Mouse (Mus musculus) layer of hippocampus, postnatal 10 days (tissue): ENCODE measurements around the gene Slfn8. TPM values are rescaled to one million over a fixed set of nuclear protein-coding genes. Genes with fewer than 3 reads are reported as not detected.
"Not testable (repeated sequence)": the region's sequence is repeated elsewhere in the genome, so short reads cannot be mapped to it uniquely, and the experiment has no call there.

Experiments
- DNase-seq, 2 experiments: peaks; one replicate each; pipeline ENCODE4 v3.0.0; 2021; ENCODE audit warnings: low spot score in 2 of 2
- long read RNA-seq: library from polyadenylated mRNA; stranded (forward); transcript quantifications from one replicate; pipeline ENCODE4 v2.0.0, GENCODE M21; 2023
- total RNA-seq, 2 experiments: library from RNA; stranded (reverse); gene quantifications; 2 replicates each; pipeline ENCODE4 v1.2.3; 2021

Gene Slfn8
- total RNA-seq = under 1 TPM; 0.23 to 0.49 TPM
- long read RNA-seq = 0 reads

DNA sequence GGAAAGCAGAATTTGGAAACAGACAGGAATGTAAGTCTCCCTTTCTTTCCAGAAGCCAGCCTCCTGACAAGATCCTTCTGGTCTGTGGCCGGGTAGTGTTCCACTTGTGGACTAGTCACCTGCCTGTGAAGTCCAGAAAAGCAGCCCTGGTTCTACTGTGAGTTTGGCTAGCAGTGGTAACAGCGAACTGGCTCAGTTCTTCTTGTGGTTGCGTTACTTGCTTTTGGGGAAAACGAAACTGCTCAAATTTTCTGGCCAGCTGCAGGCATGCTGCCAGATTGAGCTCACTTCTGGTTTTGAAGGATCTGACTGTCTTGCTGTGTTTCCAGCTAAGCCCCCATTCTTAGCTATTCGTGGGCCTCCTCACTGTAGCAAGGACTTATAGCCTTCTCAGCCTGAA, at the start of gene Slfn8:
TSS of gene Slfn8 (minus strand) at position 190 of the 400 bp plus-strand sequence.
- DNase-seq = peak; percentile 7 to 16

DNA sequence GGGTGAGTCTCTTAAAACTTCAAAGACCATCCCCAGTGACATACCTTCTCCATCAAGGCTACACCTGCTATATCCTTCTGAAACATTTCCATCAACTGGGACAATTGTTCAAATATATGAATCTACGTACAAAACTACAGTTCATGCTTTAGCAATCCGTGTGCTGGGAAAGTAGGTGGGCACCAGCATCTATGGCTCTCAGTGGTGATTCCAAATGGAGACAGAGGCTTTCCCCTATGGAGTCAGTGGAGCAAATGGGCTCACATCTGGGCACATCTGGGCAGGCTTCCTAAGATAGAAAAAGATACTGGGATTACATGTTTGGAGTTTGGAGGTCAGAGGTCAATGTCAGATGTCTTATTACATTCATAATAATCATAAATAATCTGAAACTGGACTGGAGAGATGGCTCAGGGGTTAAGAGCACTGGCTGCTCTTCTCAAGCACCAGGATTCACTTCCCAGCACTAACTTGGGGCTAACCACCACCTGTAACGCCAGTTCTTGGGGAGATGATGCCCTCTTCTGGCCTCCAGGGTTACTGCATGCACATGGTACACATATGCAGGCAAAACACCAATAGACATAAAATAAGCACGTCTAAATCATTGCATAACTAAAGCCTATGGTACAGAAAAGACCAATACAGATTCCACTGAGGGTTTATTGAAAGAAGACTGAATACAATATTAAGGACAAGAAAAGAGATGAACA, 47.5 kb upstream of the Slfn8 start:
- no peak for DNase-seq

DNA sequence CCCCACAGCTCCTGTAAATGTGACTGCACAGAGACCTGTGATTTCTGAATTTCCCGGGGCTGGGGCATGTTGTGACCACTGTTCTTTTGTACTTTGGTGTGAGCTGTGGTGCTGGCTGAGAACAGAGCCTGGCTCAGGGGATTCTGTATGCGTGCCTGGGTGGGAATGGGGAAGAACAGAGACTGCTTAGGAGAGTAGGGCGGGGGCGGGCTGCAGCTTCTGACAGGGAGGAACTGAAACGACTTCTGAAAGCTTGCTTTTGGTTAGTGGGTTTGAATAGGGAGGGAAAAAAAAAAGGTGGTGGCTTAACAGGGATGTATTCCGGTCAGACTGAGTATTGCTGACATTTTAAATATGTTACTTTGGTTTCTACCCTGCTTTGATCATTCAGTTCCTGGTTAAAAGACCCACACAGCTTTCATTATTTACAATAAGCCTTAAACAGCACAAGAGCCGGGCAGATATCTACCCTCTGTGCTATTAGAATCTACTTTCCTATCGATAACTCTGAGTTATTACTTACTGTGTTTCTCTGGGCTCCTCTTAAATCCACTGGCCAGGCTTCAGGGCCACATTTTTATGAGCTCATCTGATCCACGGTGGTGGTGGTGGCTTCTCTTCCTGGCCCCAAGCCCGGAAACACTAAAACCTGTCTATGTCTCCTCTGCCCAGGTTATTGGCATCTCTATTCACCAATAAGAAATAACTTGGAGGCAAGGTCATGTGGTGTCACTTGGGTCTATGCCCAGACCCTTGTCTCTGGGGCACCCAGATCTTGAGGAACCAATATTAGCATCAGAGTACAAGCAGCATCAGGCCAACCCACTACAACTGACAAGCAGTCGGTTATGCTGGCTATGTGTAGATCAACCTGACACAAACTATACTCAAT, 46.3 kb upstream of the Slfn8 start:
- no peak for DNase-seq

DNA sequence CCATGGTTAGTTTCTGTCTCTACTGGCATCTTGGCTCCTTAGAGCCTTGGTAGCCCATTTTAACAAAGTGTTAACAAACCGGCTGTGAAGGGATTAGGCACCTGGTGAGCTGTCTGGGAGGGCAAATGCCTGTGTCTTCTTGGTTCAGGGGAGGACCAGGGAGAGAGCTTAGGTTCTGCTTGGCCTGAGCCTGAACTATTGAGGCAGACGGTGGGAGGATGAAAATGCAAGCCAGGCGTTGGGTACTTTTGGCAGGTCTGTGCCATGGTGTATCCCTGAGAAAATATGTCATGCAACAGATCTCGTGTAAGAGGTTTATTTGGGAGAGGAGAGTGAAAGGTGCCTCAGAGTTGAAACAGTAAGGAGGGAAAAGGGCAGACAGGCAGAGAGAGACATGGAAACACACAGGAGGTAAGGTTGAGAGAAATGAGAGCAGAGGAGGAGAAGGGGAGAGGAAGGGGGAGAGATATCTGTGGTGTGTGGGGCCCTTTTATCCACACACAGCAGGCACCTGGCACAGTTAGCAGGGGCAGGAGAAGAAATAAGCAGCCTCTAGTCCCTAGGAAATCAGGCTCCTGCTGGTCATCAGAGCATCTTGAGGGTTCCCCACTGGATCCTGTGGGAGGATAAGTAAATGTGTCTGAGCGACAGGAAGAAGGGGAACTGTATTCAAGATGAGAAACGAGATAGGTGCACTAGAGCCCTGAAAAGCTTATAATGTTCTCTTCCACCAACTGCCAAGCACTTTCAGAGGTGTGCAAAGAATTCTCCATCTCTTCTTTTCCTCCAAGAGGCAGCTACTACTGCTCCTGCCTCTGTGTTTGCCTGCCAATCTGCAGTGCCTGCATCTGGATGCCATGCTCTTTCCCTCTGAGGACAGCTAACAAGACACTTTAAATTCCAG, 45.1 kb upstream of the Slfn8 start:
- DNase-seq = no peak

DNA sequence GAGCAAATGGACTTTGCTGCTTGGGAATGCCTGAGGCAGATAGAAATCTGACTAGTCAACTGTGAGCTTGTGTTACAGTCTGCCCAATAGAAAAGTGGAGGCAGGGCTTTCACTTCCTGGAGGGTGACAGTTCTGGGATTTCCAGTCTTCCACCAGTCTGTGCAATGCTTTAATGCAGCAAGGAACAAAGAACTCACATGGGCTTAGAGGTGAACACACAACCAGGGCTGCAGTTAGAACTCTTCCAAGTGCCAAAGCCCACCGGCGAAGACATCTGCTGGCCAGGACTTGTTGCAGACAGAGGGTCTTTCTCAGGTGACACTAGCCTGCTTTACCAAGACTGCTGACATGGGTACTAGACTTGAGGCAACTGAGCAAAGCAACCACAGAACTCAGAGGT, 44.3 kb upstream of the Slfn8 start, which contains the start of gene Slfn2:
TSS of gene Slfn2 (plus strand) at position 167 of the 400 bp plus-strand sequence.
- DNase-seq = no peak

DNA sequence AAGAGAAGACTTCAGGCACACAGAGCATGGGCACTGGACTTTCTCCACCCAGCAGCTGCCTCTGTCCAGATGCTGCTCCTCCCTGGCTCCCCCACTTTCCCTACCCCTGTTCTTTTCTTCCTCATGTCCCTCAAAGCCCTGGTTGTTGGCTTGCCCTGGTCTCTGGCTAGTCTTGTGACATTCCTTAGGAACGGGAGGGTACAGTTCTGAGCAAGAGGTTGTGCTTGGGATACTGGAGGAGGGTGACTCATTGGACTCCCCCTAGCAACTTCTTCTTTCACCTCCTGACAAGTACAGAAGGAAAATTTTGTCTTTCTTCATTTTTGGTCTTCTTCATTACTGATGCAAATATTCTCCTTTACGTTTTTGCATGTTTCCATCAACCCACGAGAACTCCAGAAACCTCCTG, 43.3 kb upstream of the Slfn8 start:
- no peak for DNase-seq

DNA sequence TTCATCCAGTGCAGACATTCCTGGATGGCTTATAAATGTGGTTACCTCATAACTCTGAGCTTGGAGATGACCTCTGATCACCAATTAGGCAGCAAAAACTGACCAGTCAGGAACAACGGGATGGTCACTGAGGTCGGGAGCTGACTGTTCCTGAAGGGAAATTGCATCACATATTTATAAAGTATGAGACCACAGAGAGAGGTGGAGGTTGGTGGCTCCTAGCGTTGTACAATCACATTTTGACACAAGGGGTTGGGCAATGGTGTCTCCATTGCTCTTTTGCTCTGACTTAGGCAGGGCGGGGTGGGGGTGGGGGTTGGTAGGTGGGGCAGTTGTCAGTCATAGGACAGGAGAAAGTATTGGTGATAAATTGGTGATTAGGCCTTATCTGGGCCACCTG, 42.5 kb upstream of the Slfn8 start:
- DNase-seq = no peak

DNA sequence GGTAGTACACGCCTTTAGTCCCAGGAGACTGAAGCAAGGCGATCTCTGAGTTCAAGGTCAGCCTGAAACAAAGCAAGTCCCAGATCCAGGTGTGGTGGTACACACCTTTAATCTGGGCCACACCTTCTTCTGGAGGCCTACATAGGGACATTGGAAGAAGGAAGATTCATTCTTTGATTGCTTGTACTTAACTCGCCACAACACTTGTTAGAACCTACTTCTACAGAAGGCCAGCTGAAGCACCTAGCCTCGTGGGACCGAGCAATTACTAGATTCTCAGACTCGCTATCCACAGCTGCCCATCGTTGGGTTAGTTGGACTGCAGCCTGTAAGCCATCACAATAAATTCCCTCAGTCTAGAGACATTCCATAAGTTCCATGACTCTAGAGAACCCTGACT, 41.2 kb upstream of the Slfn8 start:
- no peak for DNase-seq

DNA sequence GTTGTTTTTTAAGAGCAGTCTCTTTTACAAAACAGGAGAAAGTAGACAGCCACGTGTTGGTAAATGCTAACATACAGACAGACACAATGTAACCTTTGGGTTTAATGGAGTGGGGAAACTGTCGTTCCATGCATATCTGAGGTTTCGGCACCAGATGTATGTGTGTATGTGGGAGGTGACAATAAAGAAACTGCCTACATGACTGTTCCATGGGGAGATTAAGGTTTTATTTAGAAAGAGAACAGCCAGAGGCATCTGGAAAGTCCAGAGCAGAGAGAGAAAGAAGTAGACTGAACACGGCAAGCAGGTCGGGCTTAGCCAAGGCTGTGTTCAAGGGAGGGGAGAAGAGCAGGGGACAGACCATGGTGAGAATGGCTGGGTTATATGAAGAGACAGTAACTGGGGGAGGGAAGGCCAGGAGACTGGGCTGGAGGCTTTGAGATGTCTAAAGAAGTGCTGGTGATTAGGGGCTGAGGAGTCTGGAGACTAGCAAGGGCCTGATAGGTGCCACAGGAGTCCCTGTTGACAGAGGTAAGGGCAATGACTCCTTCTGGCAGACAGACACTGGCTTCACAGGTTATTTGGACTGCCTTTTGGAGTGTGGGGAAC, 39.9 kb upstream of the Slfn8 start:
- no peak for DNase-seq

DNA sequence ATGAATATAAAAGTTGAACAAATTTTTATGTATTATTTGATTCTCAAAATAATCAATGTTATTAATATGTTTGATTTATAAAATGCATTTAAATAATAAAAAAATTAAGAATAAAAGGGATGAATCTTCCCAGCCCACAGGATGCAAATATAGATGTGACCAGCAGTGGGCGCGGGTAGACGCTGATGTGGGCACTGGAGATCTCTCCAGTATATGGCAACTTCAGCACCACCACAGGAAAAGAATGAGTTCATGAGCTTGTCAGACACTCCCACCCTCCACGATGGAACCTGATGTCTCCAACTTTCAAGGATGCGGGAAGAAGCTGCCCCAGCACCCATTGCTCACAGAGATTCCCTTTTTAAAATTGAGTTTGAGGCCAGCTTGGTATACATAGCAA, 37.3 kb upstream of the Slfn8 start:
- peak; percentile 44 to 67 for DNase-seq

DNA sequence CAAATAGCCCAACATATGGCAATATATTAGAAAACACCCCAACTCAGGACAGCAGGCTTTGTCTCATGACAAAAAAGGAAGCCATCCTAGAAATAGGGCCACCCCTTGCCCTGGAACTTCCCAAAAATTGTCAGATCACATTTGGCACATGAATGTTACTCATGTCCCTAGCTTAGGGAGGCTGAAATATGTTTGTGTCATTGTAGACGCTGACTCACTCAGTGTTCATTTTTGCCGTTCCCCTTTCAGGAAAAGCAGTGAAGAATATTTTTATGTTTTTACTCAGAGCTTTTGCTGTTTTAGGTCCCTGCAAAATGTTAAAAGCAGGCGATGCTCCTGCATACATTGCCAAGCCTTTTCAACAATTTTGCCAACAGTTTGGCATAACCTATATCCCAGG, 25.0 kb upstream of the Slfn8 start:
- no peak for DNase-seq

DNA sequence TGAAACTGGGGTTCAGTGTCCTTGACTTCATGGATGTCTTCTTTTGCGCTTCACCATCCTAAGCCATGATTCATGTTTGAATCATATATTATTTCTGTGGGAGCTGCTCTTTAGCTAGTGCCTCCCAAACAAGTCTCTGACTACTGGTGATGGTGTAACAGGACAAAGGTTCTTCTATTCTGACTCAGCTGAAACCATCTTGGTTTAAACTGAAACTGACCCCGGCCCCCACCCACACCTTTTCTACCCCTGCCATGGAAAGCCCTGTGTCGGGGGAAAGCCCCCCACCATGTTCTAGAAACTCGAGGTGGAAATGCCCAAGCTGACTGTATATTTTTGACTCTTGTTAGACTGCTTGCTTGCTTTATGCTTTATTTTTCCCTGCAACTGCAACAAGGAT, 23.3 kb upstream of the Slfn8 start:
- no peak for DNase-seq

DNA sequence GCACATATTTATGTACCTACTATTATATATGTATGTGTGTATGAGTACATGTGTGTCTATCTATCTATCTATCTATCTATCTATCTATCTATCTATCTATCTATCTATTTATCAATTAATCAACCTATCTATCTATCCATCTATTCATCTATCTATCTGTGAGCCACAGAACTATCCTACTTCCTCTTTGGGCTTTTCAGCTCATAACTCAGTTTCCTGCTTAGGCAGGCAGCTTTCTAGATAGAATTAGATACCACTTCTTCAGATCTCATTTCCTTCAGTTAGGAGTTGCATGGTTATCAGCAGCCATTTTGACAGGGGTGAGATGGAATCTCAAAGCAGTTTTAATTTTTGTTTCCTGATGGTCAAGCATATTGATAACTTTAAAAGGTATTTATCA, 20.4 kb upstream of the Slfn8 start:
- DNase-seq = no peak

DNA sequence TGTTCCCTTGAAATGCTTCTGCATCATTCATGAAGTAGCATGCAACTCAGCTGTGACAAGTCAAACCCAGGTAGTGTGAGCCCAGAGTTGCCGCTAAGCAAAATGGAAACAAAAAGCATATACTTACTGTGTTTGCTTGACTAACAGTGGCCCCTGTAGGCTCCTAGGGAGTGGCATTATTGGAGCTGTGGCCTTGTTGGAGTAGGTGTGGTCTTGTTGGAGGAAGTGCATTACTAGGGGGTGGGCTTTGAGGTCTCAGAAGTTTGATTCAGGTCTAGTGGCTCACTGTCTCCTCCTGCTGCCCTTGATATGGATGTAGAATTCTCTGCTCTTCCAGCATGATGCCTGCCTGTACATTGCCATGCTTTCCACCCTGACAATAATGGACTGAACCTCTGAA, 19.7 kb upstream of the Slfn8 start:
- no peak for DNase-seq

DNA sequence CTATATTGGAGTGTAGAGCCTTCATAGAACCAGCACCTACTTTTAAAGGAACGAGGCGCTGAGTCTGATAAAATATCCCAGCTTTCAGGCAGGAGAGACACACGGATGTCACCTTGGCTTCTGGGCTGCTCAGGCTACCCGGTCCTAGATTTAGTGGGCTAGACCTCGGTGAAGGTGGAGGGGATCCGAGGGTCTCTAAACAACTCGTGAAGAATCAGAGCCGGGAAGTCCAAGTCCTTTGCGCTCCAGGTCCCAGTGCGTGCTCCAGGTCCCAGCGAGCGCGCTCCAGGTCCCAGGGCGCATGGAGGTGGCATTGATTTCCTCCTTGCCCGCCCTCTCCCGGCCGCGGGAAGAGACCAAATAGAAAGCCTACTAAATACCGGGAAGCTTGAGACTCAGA, 19.2 kb upstream of the Slfn8 start:
- DNase-seq = no peak

DNA sequence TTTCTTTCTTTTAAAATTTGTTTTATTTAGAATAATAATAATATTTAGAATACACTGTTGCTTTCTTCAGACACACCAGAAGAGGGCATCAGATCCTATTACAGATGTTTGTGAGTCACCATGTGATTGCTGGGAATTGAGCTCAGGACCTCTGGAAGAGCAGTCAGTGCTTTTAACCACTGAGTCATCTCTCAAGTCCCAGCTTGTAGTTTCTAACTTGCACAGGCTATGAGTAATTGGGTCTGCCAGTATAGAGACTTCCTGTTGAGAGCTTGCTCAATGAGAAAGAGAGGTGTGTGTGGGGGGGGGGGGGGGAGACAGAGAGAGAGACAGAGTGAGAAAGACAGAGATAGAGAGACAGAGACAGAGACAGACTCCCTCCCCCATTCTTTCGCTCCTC, 18.5 kb upstream of the Slfn8 start:
- no peak for DNase-seq

DNA sequence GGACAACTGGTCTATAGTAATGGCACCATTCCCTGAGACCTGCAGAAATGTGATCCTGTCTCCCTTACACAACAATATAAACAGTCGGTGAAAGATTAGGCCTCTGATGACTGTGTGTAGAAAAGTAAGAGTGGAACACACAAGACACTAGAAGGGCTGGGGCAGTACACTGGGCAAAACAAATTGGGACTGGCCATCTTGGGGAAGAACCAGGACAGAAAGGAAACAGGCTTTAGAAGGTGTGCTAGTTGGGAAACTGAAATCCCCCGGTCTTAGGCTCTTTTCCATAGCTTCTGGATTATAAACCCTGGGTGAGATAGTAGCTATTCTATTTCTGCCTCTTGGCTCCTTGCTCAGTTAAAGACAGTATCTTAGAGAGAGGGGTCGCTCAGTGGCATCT, 18.1 kb upstream of the Slfn8 start:
- DNase-seq = not testable (repeated sequence)

DNA sequence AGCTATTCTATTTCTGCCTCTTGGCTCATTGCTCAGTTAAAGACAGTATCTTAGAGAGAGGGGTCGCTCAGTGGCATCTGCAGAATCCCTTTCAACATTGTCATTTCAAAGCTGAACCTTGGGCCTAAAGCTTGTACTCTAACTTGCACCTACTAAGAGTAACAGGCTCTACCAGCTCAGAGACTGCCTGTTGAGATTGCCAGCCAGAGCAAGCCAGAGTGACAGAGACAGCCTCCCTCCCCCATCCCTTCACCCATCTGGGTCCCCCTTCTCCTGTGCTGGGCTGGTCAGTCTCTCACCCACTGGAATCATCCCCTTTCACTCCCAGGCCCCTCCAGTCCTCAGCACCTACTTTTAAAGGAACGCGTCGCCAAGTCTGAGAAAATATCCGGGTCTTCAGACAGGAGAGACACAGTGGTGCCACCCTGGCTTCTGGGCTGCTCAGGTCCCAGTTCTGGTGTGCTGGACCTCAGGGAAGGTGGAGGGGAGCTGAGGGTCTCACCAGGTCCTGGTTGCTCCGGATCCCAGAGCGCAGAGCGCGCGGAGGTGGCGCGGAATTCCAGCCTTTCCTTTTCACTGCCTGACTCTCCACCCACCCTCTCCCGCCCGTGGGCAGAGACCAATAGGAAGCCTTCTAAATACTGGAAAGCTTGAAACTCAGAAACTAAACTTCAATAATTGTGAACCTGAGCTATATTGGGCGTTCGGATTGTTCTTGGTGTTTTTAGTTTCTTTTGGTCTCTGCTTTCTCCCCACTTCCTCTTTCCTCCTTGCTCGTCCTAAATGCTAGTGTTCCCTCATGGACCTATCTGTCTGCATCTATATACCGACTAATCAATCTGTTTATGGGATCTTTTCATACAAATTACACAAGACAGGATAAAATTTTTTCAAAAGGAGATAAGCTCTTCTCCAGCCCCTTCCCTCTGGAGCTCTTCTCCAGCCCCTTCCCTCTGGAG, 770 bp downstream of the Slfn8 start:
- DNase-seq = not testable (repeated sequence)

DNA sequence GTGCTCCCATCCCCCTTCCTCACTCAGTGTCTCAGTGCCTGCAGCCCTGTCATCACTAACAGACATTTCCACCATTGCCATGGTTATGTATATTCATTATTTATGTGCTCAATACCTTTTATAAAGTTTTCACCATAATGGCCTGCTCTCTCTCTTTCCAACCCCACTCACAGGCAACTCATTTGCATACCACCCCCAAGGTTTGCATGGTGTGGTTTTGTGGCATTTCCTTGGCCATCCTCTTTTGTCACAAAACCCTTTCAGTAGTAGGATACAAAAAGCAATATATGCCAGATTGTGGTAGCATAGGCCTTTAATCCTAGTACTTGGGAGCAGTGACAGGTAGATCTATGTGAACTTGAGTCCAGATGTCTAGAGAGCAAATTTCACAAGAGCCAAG, 4.5 kb downstream of the Slfn8 start:
- no peak for DNase-seq

DNA sequence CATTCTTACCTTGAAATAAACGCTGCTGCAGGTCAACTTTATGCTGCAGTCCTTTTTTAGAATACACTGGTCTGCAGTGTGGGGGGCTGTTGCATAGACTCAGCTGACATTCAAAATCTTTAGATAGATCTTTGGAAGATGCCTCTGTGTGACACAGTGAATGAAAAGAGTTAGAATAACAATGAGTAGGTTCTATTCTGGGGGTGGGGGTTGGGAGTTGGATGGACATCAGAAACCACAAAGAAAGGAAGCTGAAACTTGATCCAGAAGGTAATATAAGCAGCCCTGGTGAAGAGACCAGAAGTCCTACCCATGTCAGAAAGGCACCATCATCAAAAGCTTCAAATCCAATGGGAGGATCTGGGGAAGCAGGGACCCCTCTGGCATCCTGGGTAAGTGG, 7.3 kb downstream of the Slfn8 start:
- no peak for DNase-seq
